Mouse (Mus musculus) stomach, embryonic 14.5 days (tissue): ENCODE measurements around the gene Fam172a. TPM values are rescaled to one million over a fixed set of nuclear protein-coding genes. Genes with fewer than 3 reads are reported as not detected.

Source experiments
- ATAC-seq: fragments of 200-750 bp; cut with Nextera tagmentation; 2 replicates; pipeline ENCODE4 v1.8.0; 2017; ENCODE audit warnings: low read depth, moderate TSS enrichment; ENCODE audit not compliant: insufficient number of reproducible peaks, insufficient read depth, low FRiP score
- H3K27ac ChIP-seq: fragments of 300-500 bp; sonication (generic); 2 replicates; pipeline ENCODE4 v1.5.1; 2014; ENCODE audit warnings: mild to moderate bottlenecking, low read length, moderate library complexity, mixed read lengths
- H3K27me3 ChIP-seq: fragments of 300-500 bp; sonication (generic); 2 replicates; pipeline ENCODE4 v1.6.1; 2014; ENCODE audit warnings: low read length, control low read depth, mixed read lengths; ENCODE audit not compliant: control insufficient read depth, insufficient read depth
- H3K36me3 ChIP-seq: fragments of 300-500 bp; sonication (generic); 2 replicates; pipeline ENCODE4 v1.6.1; 2014; ENCODE audit warnings: mild to moderate bottlenecking, control low read depth, low read length, moderate library complexity, mixed read lengths; ENCODE audit not compliant: control insufficient read depth, insufficient read depth
- H3K4me1 ChIP-seq: fragments of 300-500 bp; sonication (generic); 2 replicates; pipeline ENCODE4 v1.6.1; 2014; ENCODE audit warnings: low read length, control low read depth, mixed read lengths; ENCODE audit not compliant: control insufficient read depth, insufficient read depth
- H3K4me2 ChIP-seq: fragments of 300-500 bp; sonication (generic); replicated peaks from 2 replicates; pipeline ENCODE4 v1.6.1; 2014; ENCODE audit warnings: low read depth, low read length, control low read depth
- H3K4me3 ChIP-seq: fragments of 300-500 bp; sonication (generic); 2 replicates; pipeline ENCODE4 v1.5.1; 2014; ENCODE audit warnings: low read depth, low read length, control low read depth
- H3K9ac ChIP-seq: fragments of 300-500 bp; sonication (generic); replicated peaks from 2 replicates; pipeline ENCODE4 v1.6.1; 2014; ENCODE audit warnings: low read depth, mild to moderate bottlenecking, control low read depth, low read length, moderate library complexity, mixed read lengths
- H3K9me3 ChIP-seq: fragments of 300-500 bp; sonication (generic); 2 replicates; pipeline ENCODE4 v1.6.1; 2016; ENCODE audit warnings: low read depth, low read length, control low read depth; ENCODE audit not compliant: control insufficient read depth
- WGBS: fragments of 180-500 bp; shearing (Covaris S2); extraction: QIAGEN DNeasy Blood & Tissue Kit; methylation state at CpG from one replicate; pipeline ENCODE4 v1.1.7; 2014; 5-methylcytosine and 5-hydroxymethylcytosine counted together
- polyA plus RNA-seq: library from polyadenylated mRNA; unstranded; fragments of >200 nt; fragmentation: Nextera tagmentation; extraction: Ambion mirVana; gene quantifications from 2 replicates; pipeline ENCODE4 v1.2.1, GENCODE M21; 2014

Gene Fam172a
- polyA plus RNA-seq, 1 experiment from 2014 or later, result 33.3 TPM

- H3K9me3 ChIP-seq, result no peaks in the 10 kb centered on the region
- peaks cover 29% of the 10 kb centered on the region for H3K27me3 ChIP-seq
- no peaks in the 10 kb centered on the region for H3K36me3 ChIP-seq
- H3K27ac ChIP-seq, result no peak overlapping the region
- H3K4me3 ChIP-seq, result no peak overlapping the region
- WGBS, result 5% methylated on average over 17 of the region's 17 CpGs
- no peak for ATAC-seq
- no peak overlapping the region for H3K4me2 ChIP-seq
- H3K9ac ChIP-seq, result no peak overlapping the region
- H3K4me1 ChIP-seq, result 0 out of 2 replicates have a peak, but pooled peaks cover 2% of the 10 kb centered on the region
Observed at GRCm38 (mm10) chr13:78171984-78172636, 470.3 kb downstream of the Fam172a start.

DNA sequence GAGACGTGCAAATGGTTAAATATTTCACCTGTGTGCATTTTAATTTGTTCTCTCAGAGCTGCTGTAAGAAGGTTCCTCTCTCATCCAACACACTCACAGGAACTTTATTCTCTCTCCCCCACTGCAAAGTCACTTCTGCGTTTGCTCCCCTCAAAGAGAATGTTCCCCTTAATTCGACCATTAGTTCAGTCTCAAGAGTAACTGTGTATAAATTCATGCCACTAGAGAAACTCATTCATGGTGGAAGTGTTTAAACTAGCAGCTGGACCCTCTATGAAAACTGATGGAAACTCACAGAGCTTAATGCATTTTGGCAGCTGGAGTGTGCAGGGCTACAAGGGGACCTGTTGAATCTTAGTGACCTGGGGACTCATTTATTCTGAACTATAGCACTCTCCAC lies 471.0 kb downstream of the Fam172a start:
- 0 out of 2 replicates have a peak, but pooled peaks cover 2% of the 10 kb centered on the region for H3K4me1 ChIP-seq
- H3K9ac ChIP-seq, result no peak overlapping the region
- H3K4me3 ChIP-seq, result no peak overlapping the region
- no peak for ATAC-seq
- H3K27me3 ChIP-seq, result peaks cover 29% of the 10 kb centered on the region
- no peak overlapping the region for H3K4me2 ChIP-seq
- H3K27ac ChIP-seq, result no peak overlapping the region
- no peaks in the 10 kb centered on the region for H3K36me3 ChIP-seq
- no peaks in the 10 kb centered on the region for H3K9me3 ChIP-seq
- 15% methylated on average over 3 of the region's 3 CpGs for WGBS

GRCm38 (mm10) chr13:78174191-78174590 lies 472.4 kb downstream of the Fam172a start:
- Histone ChIP-seq H3K27ac (no peak overlapping the region), H3K4me1 (0 out of 2 replicates have a peak, but pooled peaks cover 2% of the 10 kb centered on the region), H3K4me2 (no peak overlapping the region), H3K9ac (no peak overlapping the region), H3K36me3 (no peaks in the 10 kb centered on the region), H3K4me3 (no peak overlapping the region), H3K9me3 (no peaks in the 10 kb centered on the region), H3K27me3 (peaks cover 29% of the 10 kb centered on the region)
- ATAC-seq, result no peak
- WGBS, result 27% methylated on average over 3 of the region's 3 CpGs

GRCm38 (mm10) chr13:78174891-78175290 lies 473.1 kb downstream of the Fam172a start:
- H3K36me3 ChIP-seq, result no peaks in the 10 kb centered on the region
- ATAC-seq, result no peak
- no peaks in the 10 kb centered on the region for H3K9me3 ChIP-seq
- H3K9ac ChIP-seq, result no peak overlapping the region
- peaks cover 30% of the 10 kb centered on the region for H3K27me3 ChIP-seq
- H3K4me2 ChIP-seq, result no peak overlapping the region
- 0 out of 2 replicates have a peak, but pooled peaks cover 2% of the 10 kb centered on the region for H3K4me1 ChIP-seq
- WGBS, result 17% methylated on average over 1 of the region's 1 CpGs
- no peak overlapping the region for H3K4me3 ChIP-seq
- no peak overlapping the region for H3K27ac ChIP-seq

DNA sequence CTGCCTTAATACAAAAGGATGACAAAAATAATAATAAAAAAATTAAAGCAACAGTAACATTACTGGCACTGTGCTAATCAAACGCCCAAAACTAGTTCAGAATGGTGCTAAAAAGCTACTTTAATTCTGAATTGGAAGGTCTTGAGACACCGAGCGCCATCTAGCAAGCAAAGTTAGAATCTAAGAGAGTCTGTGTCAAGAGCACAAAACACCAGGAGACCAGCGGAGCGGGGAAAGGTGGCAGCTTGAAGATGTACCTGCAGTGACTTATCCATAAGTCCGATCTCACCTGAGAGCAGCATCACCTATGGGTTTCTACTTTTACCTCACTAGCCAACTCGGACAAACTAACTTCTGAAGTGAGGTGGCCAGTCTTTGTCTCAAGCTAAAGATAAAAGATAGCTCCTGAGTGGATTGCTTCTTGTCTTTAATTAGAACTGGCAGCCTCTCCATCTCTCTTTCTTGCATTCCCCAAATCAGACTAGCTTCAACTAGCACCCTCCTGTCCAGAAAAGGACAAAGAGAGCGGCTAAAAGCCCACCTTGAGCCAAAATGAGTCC lies 474.1 kb downstream of the Fam172a start:
- Histone ChIP-seq H3K4me1 (0 out of 2 replicates have a peak, but pooled peaks cover 2% of the 10 kb centered on the region), H3K4me3 (no peak overlapping the region), H3K27me3 (peaks cover 25% of the 10 kb centered on the region), H3K36me3 (no peaks in the 10 kb centered on the region), H3K4me2 (no peak overlapping the region), H3K27ac (no peak overlapping the region), H3K9ac (no peak overlapping the region), H3K9me3 (no peaks in the 10 kb centered on the region)
- ATAC-seq, result no peak
- WGBS, result 6% methylated on average over 8 of the region's 8 CpGs

- Histone ChIP-seq H3K4me1 (no peaks in the 10 kb centered on the region), H3K4me3 (no peak overlapping the region), H3K9ac (no peak overlapping the region), H3K27ac (no peak overlapping the region), H3K9me3 (no peaks in the 10 kb centered on the region), H3K4me2 (no peak overlapping the region), H3K36me3 (no peaks in the 10 kb centered on the region), H3K27me3 (peaks cover 21% of the 10 kb centered on the region)
- WGBS, result 11% methylated on average over 5 of the region's 5 CpGs
- ATAC-seq, result no peak
Observed at GRCm38 (mm10) chr13:78177381-78177950, 475.6 kb downstream of the Fam172a start.

DNA sequence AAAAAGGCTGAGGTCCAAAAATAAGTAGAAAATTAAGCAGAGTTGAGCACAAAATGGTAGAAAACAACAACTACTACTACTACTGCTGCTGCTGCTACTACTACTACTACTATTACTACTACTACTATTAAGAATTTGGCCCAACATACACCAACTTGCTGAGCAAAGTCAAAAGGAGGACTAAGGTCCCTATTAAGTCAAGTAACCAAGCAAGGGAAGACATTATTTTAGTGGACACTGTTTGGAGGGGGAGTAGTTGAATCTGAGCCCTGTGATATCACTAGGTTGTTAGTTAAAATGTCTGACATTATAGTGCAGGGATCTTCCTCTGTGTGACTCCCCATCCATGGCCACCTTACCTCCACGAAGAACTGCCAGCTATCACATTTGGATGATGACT lies 476.2 kb downstream of the Fam172a start:
- no peak overlapping the region for H3K27ac ChIP-seq
- no peak overlapping the region for H3K9ac ChIP-seq
- H3K9me3 ChIP-seq, result no peaks in the 10 kb centered on the region
- H3K4me1 ChIP-seq, result peaks cover 3% of the 10 kb centered on the region; the same call in 1 of the 2 replicates
- no peak for ATAC-seq
- 3% methylated on average over 1 of the region's 1 CpGs for WGBS
- no peak overlapping the region for H3K4me2 ChIP-seq
- H3K36me3 ChIP-seq, result no peaks in the 10 kb centered on the region
- peaks cover 16% of the 10 kb centered on the region for H3K27me3 ChIP-seq
- H3K4me3 ChIP-seq, result no peak overlapping the region

GRCm38 (mm10) chr13:78178771-78179170 lies 476.9 kb downstream of the Fam172a start:
- H3K9ac ChIP-seq, result no peak overlapping the region
- H3K36me3 ChIP-seq, result no peaks in the 10 kb centered on the region
- no peak overlapping the region for H3K4me3 ChIP-seq
- no peak overlapping the region for H3K27ac ChIP-seq
- peaks cover 3% of the 10 kb centered on the region; the same call in 1 of the 2 replicates for H3K4me1 ChIP-seq
- peaks cover 16% of the 10 kb centered on the region for H3K27me3 ChIP-seq
- WGBS, result 28% methylated on average over 5 of the region's 5 CpGs
- no peak for ATAC-seq
- no peaks in the 10 kb centered on the region for H3K9me3 ChIP-seq
- peak overlapping the region; percentile 45 for H3K4me2 ChIP-seq
